Mouse (Mus musculus) common myeloid progenitor, adult 5-6 weeks (primary cell): Measurements from ENCODE around the gene Ptk6. TPM values are rescaled to one million over a fixed set of nuclear protein-coding genes. Genes with fewer than 3 reads are reported as not detected.

Experiments
- ATAC-seq: replicated peaks from 2 replicates; pipeline ENCODE4 v1.8.0; 2016; ENCODE audit warnings: low read depth, mild to moderate bottlenecking, moderate TSS enrichment, inconsistent platforms; ENCODE audit not compliant: poor library complexity, severe bottlenecking
- total RNA-seq: library from RNA; stranded (forward); fragments of 200-1000, 187-1606 nt; gene quantifications from 2 replicates; pipeline ENCODE4 v1.2.3, GENCODE M21; 2017

Gene Ptk6
- total RNA-seq, 1 experiment from 2014 or later, result not detected

DNA sequence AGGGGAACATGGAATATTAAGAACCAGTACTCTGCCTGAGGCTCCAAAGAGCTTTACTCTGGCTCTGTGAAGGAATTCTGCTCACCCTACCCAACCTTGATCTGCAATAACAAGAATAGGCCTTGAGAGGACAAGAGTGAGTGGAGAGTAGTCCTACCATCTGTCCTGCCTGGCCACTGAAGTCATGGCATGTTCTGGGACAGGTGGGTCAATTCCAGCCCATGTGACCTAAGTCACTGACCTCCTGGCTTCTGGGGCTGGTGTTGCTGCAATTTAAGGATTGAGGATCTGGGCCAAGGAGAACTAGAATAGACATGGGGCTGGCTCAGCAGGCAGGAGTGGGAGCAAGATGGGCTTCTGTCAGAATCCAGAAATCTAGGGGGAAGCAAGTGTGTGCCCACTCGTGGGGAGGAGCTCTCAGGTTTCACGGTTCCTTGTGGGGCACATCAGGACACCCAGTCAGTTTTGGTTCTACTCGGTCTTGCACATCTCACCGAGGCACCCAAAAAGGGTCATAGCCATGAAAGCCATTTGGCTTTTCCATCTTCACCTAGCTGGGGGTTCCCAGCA lies 55.5 kb downstream of the Ptk6 start:
- ATAC-seq, result no peak

DNA sequence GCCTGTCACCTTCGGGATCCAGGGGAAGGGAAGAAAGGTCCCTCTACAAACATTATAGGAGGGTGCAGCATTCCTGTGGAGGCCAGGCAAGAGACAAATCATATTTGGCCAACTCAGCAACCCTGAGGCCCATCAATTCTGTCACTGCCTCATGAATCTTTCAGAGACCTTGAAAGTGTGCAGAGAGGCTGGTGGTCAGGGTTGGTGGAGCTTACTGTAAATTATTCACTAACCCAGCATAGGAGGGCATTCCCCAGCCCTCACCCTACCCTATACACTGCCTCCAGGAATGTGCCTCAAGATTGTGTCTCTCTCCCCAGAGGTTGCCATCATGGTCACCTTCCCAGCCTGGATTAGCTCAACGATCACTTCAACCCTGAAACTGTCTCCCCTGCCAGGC lies 57.9 kb downstream of the Ptk6 start:
- no peak for ATAC-seq

Other genes with a start within 250 kb of the Ptk6 start
- not detected in 2 replicates for gene Nkain4, start 248.1 kb downstream of the Ptk6 start, total RNA-seq
- gene Arfgap1, start 235.6 kb downstream of the Ptk6 start, total RNA-seq, result 23.0 and 24.4 TPM in 2 replicates
- not detected in 2 replicates for gene Col20a1, start 216.3 kb downstream of the Ptk6 start, total RNA-seq
- not detected in 2 replicates for gene Chrna4, start 159.2 kb downstream of the Ptk6 start, total RNA-seq
- gene Kcnq2, start 67.5 kb downstream of the Ptk6 start, total RNA-seq, result 0.09 TPM in 1 of 2 replicates, not detected in the other
- not detected in 2 replicates for gene Eef1a2, start 45.8 kb downstream of the Ptk6 start, total RNA-seq
- 70.0 and 92.5 TPM in 2 replicates for gene Ppdpf, start 15.5 kb downstream of the Ptk6 start, total RNA-seq
- not detected in 2 replicates for gene Srms, start 10.4 kb upstream of the Ptk6 start, total RNA-seq
- gene Fndc11, start 17.2 kb upstream of the Ptk6 start, total RNA-seq, result not detected in 2 replicates
- 5.5 and 7.1 TPM in 2 replicates for gene Helz2, start 39.2 kb upstream of the Ptk6 start, total RNA-seq
- 8.3 and 19.7 TPM in 2 replicates for gene Gmeb2, start 85.2 kb upstream of the Ptk6 start, total RNA-seq
- not detected in 2 replicates for gene Stmn3, start 111.7 kb upstream of the Ptk6 start, total RNA-seq
- gene Rtel1, start 117.0 kb upstream of the Ptk6 start, total RNA-seq, result 43.2 and 54.8 TPM in 2 replicates
- gene Zgpat, start 162.1 kb upstream of the Ptk6 start, total RNA-seq, result 34.4 and 38.0 TPM in 2 replicates
- 39.3 and 82.5 TPM in 2 replicates for gene Arfrp1, start 162.6 kb upstream of the Ptk6 start, total RNA-seq
- gene Lime1, start 177.3 kb upstream of the Ptk6 start, total RNA-seq, result 9.2 and 30.3 TPM in 2 replicates